Mouse (Mus musculus) MN1 (cell line): ENCODE measurements at regions not wholly inside any gene's neighbourhood (a gene's known extent, or its start where the extent isn't known, plus 50 kb on each side); places are given as distances from the start of the nearest gene placed in this dataset.

Source experiments
- DNase-seq: peaks from one replicate; pipeline ENCODE4 v3.0.0-alpha.2; 2016; ENCODE audit warnings: low spot score

DNA sequence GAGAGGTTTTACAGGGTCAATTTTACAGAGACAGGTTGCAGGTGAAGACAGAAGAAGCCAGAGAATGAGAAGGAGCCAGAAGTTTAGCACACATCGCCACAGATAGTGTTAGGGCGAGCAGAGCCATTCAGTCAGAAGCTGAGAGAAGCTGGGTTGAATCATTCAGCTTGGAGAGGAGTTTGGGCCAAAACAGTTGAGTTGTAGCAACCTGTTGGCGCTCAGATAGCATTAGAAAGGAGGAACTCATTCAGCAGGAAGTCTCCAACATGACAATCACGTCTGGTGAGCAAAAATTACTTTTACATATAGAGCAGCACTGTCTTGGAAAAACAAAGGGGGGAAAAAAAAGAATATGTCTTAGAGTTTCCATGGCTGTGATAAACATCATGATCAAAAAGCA is 53.2 kb downstream of the Fam43a start:
- DNase-seq, result no peak

DNA sequence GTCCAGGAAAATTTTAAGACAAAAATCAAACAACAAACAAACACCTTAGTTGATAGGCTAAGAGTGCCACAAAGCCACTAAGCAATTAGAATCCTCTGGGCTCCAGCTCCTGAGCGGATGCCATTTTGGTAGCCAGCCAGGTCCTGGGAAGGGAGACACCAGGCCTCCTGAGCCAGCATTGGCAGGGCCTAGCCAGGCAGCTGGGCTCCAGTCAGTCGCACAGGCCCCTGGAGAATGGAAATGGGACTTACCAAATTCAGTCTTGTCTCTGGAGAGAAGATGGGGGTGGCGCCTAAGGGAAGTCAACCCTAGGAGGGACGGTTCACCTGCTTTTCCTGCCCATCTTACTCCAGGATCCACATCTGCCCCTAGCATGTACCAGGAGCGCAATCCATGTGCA is 54.3 kb downstream of the Fam43a start:
- peak; percentile 44 for DNase-seq

DNA sequence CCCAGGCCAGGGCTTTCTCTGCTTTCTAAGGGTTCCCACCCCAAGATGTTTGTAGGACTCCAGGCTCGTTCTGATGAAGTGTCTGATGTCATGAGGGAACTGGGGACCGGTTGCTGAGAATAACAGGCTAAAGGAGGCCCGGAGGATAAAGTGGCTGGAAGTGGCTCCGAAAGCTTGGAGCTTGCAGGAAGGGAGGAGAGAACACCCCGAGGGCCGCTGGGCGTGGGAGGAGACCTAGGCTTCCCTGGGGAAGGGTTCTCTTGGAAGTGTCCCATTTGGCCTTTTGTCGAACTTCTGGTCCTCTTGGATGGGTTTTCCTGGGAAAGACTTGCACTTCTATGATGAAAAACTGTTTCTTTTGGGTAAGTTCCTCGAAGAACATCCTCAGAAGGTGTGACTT is 54.7 kb downstream of the Fam43a start:
- DNase-seq, result no peak

GRCm38 (mm10) chr16:30655798-30656221 is 56.3 kb downstream of the Fam43a start:
- DNase-seq, result no peak

DNA sequence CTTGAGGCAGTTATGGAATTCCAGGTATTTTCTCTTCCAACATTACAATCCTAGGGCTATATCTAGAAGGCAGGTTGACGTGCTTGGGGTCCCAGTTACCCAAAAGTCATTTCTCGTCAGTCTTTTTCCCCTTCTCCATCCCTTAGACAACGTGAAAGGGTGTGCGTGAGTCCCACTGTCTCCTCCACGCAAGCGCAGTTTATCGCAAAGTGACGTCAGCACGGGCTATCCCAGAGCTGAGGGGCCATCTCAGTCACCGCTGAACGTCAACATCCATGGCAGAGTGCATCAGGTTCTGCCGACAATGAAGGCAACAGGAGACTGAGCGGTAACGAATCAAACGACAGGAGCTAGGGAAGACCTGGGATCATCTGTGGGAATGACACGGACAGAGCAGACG is 57.4 kb downstream of the Fam43a start:
- no peak for DNase-seq

GRCm38 (mm10) chr16:30658921-30659320 is 59.4 kb downstream of the Fam43a start:
- no peak for DNase-seq

- DNase-seq, result no peak
Measured at GRCm38 (mm10) chr16:30661086-30661977, 61.8 kb downstream of the Fam43a start.

DNA sequence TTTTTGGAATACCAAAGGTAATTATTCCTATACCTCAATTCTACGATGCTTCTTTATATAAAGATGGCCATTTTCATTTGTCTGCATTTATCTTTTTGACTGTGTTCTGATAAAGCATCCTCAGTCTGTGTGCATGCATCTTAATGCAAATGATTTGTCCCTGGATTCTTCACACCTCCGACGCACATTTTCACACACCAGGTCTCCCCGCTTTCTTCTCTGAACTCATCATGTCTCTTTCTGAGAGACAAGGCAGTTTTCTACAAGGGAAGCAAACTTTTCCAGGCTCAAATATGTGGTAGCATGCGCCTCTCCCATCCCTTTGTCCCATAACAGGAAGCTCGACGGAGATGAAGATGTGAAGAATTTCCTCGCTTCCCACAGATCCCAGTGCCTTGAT is 63.5 kb downstream of the Fam43a start:
- DNase-seq, result no peak

- no peak for DNase-seq
Measured at GRCm38 (mm10) chr16:30663971-30664370, 64.4 kb downstream of the Fam43a start.

- no peak for DNase-seq
Measured at GRCm38 (mm10) chr16:30664433-30664832, 64.9 kb downstream of the Fam43a start.

- DNase-seq, result peak; percentile 8
Measured at GRCm38 (mm10) chr16:30665881-30666280, 66.4 kb downstream of the Fam43a start.

DNA sequence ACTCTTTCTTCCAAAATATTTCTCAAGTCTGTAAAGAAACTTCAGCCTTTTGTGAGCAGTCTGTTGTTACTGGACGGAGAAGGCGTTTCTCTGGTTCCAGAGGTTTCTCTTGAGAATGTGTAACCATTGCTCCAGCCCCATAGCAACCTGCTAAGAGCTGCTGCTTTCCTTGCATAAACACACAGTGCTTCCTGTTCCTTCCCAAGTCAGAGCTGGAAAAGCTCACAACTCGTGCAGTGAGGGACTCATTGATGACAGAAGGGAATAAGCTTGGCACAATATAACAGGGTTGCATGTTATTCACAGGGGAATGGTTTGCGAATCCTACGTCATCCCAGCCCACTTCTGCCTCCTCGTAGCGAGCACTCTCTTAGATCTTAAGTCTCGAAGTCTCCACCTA is 70.4 kb downstream of the Fam43a start:
- no peak for DNase-seq

DNA sequence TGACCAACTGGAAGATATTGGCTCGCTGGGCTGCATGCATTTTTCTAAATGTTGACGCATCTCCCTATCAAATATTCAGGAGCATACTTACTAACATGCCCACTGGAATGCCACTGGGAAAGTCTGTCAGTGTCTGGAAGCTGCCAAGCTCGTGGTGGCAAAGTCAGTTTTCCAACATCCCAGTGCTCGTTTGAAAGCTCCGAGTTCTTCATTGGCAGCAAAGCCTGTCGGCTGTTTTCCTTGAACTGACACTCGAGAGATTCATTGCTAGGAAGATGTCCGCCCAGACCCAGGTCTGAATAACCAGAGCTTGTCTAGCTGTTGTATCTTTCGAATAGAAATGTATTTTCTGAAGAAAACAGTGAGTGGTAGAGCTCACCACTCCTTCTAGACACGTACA is 72.1 kb downstream of the Fam43a start:
- DNase-seq, result no peak

GRCm38 (mm10) chr16:30672776-30673550 is 73.4 kb downstream of the Fam43a start:
- no peak for DNase-seq

DNA sequence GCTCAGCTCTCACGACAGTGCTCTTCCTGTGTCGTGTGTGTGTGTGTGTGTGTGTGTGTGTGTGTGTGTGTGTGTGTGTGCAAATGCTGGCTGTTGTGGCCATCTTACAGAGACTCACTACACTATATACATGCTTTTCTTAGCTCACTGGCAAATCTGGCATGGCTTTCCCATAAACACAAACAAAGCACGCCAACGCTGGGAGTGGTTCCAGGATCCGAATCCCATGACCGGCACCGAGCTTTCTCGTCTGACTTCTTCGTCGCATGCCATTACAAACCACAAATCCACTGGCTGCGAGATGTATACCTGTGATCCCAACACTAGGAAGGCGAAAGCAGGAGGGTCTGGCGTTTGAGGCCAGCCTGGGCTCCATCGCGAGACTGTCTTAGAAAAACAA is 74.1 kb downstream of the Fam43a start:
- DNase-seq, result no peak

DNA sequence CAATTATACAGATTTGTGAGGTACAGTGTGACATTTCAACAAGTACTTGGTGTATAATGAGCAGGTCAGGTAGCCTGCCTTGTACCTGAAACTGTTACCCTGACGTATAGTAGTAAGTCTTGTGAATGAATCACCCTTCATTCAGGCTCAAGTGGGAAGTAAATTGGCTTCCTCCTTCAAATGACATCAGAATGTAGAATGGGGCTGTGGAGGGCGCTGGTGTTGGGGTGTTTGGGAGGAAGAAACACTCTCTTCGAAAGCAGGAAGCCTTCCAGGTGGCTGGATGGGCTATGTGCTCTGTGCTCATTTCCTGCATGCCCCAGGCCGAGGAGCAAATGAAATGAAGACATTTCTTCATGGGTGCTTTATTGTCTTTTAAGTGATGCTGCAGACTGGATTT is 76.3 kb downstream of the Fam43a start:
- DNase-seq, result no peak

DNA sequence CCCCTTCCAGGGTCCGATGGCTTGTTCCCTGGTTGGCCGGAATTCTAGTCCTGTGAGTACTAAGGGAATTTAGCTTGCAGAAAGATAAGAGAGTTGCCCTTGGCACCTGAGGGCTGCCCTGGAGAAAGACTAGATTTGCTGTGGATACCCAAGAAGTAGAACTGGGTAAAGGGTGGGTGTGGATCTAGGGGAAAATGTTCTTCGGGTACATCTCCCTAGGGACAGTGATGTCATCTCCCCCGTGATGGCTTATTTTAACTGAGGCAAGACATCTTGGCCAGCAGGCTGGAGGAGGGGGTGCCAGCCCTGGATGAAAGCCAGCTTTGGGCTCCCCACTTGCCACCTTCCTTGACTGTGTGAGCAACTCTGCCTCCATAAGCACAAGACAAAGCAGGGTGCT is 77.5 kb downstream of the Fam43a start:
- no peak for DNase-seq

DNA sequence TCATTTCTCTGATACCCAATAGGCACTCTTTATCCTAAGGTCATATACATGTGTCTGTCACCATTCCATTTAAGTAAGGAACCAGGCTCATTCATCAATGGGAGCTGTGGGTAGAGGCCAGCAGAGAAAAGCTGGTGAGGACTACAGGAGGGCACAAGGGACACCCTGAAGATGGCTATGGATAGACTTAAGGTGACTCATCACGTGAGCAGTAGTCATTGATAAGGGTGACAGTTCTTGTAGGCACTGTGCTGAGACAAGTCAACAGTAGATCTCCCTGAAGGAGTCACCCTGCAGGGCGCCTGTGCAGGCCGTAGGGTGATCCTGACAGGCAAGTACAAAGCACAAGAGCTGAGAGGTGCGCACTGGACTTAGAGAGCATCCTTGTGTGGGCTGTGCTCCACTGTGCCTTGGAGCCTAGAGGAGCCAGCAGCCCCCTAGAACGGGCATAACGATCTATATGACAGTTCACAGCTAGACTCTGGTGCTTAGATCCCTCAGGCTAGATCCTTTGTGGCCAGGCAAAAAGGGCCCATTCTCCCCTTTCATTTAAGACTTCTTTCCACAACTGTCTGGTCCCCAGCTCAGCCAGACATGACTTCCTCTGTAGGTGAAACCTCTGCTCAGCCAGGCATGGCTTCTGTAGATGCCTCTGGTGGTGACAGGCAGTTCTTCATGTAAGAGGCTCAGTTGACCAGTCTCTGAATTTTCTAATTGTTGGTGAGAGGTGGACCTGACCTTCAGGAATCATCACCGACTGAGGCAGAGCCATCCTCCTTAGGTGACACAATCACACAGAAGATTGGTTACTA is 78.6 kb downstream of the Fam43a start:
- no peak for DNase-seq

DNA sequence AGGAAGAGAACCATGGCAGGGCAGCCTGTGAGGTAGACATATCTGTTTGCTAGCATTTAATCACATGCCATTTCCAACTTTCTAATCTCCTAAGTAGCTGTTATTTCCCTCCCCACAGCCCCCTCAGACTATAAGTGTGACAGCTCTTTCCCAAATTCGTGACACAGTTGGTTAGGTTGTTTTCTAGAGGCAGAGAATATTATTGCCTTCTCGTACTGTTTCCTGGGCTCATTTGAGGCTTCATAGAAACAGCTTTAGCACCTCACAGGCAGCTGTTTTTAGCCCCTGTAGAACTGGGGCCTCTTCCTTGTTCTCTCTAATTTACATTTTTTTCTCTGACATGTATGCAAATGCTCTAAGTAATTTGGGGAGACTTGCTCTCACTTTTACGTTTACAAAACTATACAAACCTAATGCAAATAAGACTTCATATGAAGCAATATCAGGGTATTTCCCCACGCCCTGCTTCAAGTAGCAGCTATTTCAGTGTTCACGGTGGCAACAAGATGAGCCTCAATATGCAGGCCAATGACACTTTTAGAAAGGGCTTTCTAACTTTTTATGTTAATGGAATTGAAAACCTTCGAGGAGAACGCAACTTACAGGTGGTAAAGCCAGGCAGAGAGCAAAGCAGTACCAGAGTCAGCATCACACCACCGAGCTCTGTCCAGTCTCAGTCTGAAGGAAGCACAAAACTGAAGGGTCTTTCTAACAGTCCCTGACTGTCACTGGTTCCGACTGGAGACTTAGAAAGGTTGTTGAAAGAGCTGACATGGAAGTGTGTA is 79.4 kb downstream of the Fam43a start:
- no peak for DNase-seq

DNA sequence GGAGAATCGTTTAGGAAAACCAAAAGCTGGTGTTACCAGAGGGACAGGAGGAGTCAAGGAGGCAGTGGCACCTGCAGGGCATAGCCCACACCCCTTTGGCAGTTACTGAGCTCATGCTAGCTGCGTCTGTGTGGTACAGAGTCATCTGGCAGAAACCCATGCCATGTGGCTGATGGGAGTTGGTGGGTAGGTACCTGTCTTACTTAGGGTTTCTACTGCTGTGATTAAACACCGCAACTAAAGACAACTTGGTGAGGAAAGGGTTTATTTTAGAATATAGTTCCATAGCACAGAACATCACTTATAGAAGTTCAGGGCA is 79.9 kb downstream of the Fam43a start:
- DNase-seq, result no peak

GRCm38 (mm10) chr16:30681421-30681820 is 81.9 kb downstream of the Fam43a start:
- no peak for DNase-seq

- DNase-seq, result peak; percentile 64
Measured at GRCm38 (mm10) chr16:30683986-30684385, 84.5 kb downstream of the Fam43a start.
